ENCODE assay signal across 24 mouse cellular contexts in the genomic region with DNA sequence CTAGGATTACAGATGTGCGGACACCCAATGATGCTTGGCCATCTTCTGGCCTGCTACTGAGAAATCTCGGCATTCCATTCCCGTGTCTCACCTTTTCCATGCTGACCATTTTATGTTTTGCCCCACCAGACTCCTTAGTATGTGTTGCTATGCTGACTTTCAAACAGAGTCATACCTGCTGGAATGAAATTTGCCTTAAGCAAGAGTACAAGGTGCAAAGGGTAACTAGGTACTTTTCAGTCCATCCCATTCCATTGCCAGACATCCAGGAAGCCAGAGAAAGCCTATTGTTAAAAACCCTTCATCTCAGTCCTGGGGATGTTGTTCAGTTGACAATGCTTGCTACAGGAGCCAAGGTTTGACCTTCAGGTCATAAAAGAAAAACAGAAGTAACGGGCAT. TPM values are rescaled to one million over a fixed set of nuclear protein-coding genes. Genes with fewer than 3 reads are reported as not detected.
DNase-seq lines count a peak whose midpoint lies in the region; ATAC-seq and TF ChIP-seq lines count a peak whose summit lies in the region.
"Had no signal": no experiment of that assay in that cellular context is flagged by ENCODE, and none has a peak within 500 bp of the region (broad histone marks: within the 10 kb centered on the region; RNA-seq: fewer than 3 reads in every experiment).

No protein-coding gene starts in this region.

- no peak for ATAC-seq in midbrain, embryonic 11.5 days (ENCODE audit: low FRiP score)
- ATAC-seq: forebrain, embryonic 13.5 days; forebrain, embryonic 16.5 days; Patski had no signal

- TF ChIP-seq CTCF in kidney, adult 2 months (conservative IDR thresholded peaks at IDR 0.05; ENCODE audit: insufficient read depth, insufficient read length, low read depth, low read length), result no peak
- no peak for TF ChIP-seq CTCF in small intestine, adult 2 months (IDR thresholded peaks at IDR 0.05; ENCODE audit: extremely low read depth, insufficient read length, insufficient replicate concordance, low read depth, low read length)

- 42% methylated on average over 4 of the region's 4 CpGs for WGBS in kidney, adult 2 months
- 81% methylated on average over 4 of the region's 4 CpGs for WGBS in small intestine, adult 2 months
- 85% methylated on average over 4 of the region's 4 CpGs for WGBS in midbrain, embryonic 11.5 days

- no peak overlapping the region for H3K9ac ChIP-seq in midbrain, embryonic 11.5 days (ENCODE audit: low read length)
- H3K9ac ChIP-seq: forebrain, embryonic 13.5 days; hindbrain, embryonic 12.5 days; hindbrain, embryonic 15.5 days had no signal

- no peak for TF ChIP-seq POLR2A in kidney, adult 2 months (IDR thresholded peaks at IDR 0.05; ENCODE audit: low read depth, low read length)
- no peak for TF ChIP-seq POLR2A in small intestine, adult 2 months (IDR thresholded peaks at IDR 0.05; ENCODE audit: low read depth, low read length)

- DNase-seq in kidney, adult 2 months, result peak; percentile 43
- DNase-seq in kidney, adult 18-20 months, result no peak
- peak; percentile 6 to 22 for DNase-seq in kidney, postnatal 36 days
- DNase-seq in kidney, adult 11 months, result no peak
- DNase-seq in midbrain, embryonic 11.5 days (ENCODE audit: low spot score, missing footprints), result no peak
- DNase-seq: adrenal gland, postnatal 10 days; adrenal gland, postnatal 36 days; B cell, adult 2 months; cerebellum, adult 18-20 months; cerebellum, adult 9-10 months; cerebellum, postnatal 14 days; gastrocnemius, postnatal 10 days; gastrocnemius, postnatal 36 days; heart, adult 2 months had no signal

- H3K9me3 ChIP-seq in midbrain, embryonic 11.5 days (ENCODE audit: control insufficient read depth, low read length), result no peaks in the 10 kb centered on the region
- H3K9me3 ChIP-seq: forebrain, embryonic 10.5 days; forebrain, embryonic 13.5 days; G1E; heart, embryonic 10.5 days; hindbrain, embryonic 12.5 days; hindbrain, embryonic 15.5 days had no signal

- H3K36me3 ChIP-seq in kidney, adult 2 months (ENCODE audit: control insufficient read depth, insufficient read depth, low read length), result no peaks in the 10 kb centered on the region
- H3K36me3 ChIP-seq in small intestine, adult 2 months (ENCODE audit: control insufficient read depth, insufficient read depth, low read length), result no peaks in the 10 kb centered on the region
- H3K36me3 ChIP-seq in midbrain, embryonic 11.5 days (ENCODE audit: control insufficient read depth, insufficient read depth, low read length), result no peaks in the 10 kb centered on the region
- H3K36me3 ChIP-seq: forebrain, embryonic 10.5 days; G1E; heart, embryonic 10.5 days; hindbrain, embryonic 12.5 days; hindbrain, embryonic 15.5 days had no signal

- no peak overlapping the region for H3K4me2 ChIP-seq in midbrain, embryonic 11.5 days
- H3K4me2 ChIP-seq: forebrain, embryonic 13.5 days; hindbrain, embryonic 12.5 days; hindbrain, embryonic 15.5 days had no signal

- H3K4me3 ChIP-seq in kidney, adult 2 months (ENCODE audit: insufficient read depth, low read depth, low read length), result no peak overlapping the region
- no peak overlapping the region for H3K4me3 ChIP-seq in small intestine, adult 2 months (ENCODE audit: low read depth, low read length)
- no peak overlapping the region for H3K4me3 ChIP-seq in midbrain, embryonic 11.5 days (ENCODE audit: low read depth, low read length)
- H3K4me3 ChIP-seq: forebrain, embryonic 10.5 days; forebrain, embryonic 13.5 days; heart, adult 2 months; heart, embryonic 10.5 days; hindbrain, embryonic 12.5 days; hindbrain, embryonic 15.5 days had no signal

- peaks cover 13% of the 10 kb centered on the region; the same call in 1 of the 2 replicates for H3K4me1 ChIP-seq in kidney, adult 2 months (ENCODE audit: control insufficient read depth, insufficient read depth, low read length)
- H3K4me1 ChIP-seq in small intestine, adult 2 months (ENCODE audit: control insufficient read depth, insufficient read depth, insufficient read length, low read length), result peaks cover 8% of the 10 kb centered on the region; the same call in 1 of the 2 replicates
- H3K4me1 ChIP-seq in midbrain, embryonic 11.5 days (ENCODE audit: control insufficient read depth, insufficient read depth, low read length), result no peaks in the 10 kb centered on the region
- H3K4me1 ChIP-seq: forebrain, embryonic 10.5 days; forebrain, embryonic 13.5 days; heart, embryonic 10.5 days; hindbrain, embryonic 12.5 days; hindbrain, embryonic 15.5 days had no signal

- H3K27ac ChIP-seq in kidney, adult 2 months (ENCODE audit: insufficient read depth, low read depth, low read length), result peak overlapping the region; percentile 74; the same call in 1 of the 2 replicates
- 0 out of 2 replicates have a peak overlapping the region, but pooled peaks have one; percentile 35 for H3K27ac ChIP-seq in small intestine, adult 2 months (ENCODE audit: insufficient read depth, low read depth, low read length)
- H3K27ac ChIP-seq in midbrain, embryonic 11.5 days (ENCODE audit: low read depth, low read length), result no peak overlapping the region
- H3K27ac ChIP-seq: forebrain, embryonic 10.5 days; forebrain, embryonic 13.5 days; heart, adult 2 months; heart, embryonic 10.5 days; hindbrain, embryonic 12.5 days; hindbrain, embryonic 15.5 days had no signal

- H3K27me3 ChIP-seq in kidney, adult 2 months (replicated peaks; ENCODE audit: control insufficient read depth, insufficient read depth, low read length), result no peaks in the 10 kb centered on the region
- H3K27me3 ChIP-seq in small intestine, adult 2 months (ENCODE audit: control insufficient read depth, insufficient read depth, low read length), result no peaks in the 10 kb centered on the region
- no peaks in the 10 kb centered on the region for H3K27me3 ChIP-seq in midbrain, embryonic 11.5 days (ENCODE audit: control insufficient read depth, insufficient read depth, low read length)
- H3K27me3 ChIP-seq: CH12.LX; forebrain, embryonic 13.5 days; hindbrain, embryonic 12.5 days; hindbrain, embryonic 15.5 days; Patski had no signal

RNA-seq across cellular contexts. Expression of a gene that starts 43.1 kb away (rescaled TPM):
- polyA plus RNA-seq in kidney, adult 2 months (2012; rRNA removed), result 13.3 and 18.9 TPM in 2 replicates
- 2.6 and 5.4 TPM in 2 replicates for polyA plus RNA-seq in small intestine, adult 2 months (2012; rRNA removed)
- 58.2 and 72.7 TPM in 2 replicates for polyA plus RNA-seq in midbrain, embryonic 11.5 days (2014; fragmentation: Nextera tagmentation; extraction: Ambion mirVana)

Comparison
In these comparisons a context has a peak if more than half of its experiments do, and no peak if none do; other contexts are left out.
1. DNase-seq: peak in kidney, adult 2 months (single experiment) and kidney, postnatal 36 days (2 of 2); none in kidney, adult 18-20 months (single experiment), kidney, adult 11 months (single experiment) and midbrain, embryonic 11.5 days (single experiment).